Mouse (Mus musculus) intestine, postnatal 0 days (tissue): ENCODE data around the gene Klra3. TPM values are rescaled to one million over a fixed set of nuclear protein-coding genes. Genes with fewer than 3 reads are reported as not detected.
"Not testable (repeated sequence)": the region's sequence is repeated elsewhere in the genome, so short reads cannot be mapped to it uniquely, and the experiment has no call there.

Source experiments
- ATAC-seq: fragments of 200-750 bp; cut with Nextera tagmentation; 2 replicates; pipeline ENCODE4 v1.8.0; 2017; ENCODE audit warnings: mild to moderate bottlenecking, moderate TSS enrichment, moderate library complexity
- H3K27ac ChIP-seq: fragments of 300-500 bp; sonication (generic); 2 replicates; pipeline ENCODE4 v1.5.1; 2014; ENCODE audit warnings: mild to moderate bottlenecking, low read depth, low read length, moderate library complexity
- H3K27me3 ChIP-seq: fragments of 300-500 bp; sonication (generic); replicated peaks from 2 replicates; pipeline ENCODE4 v1.6.1; 2014; ENCODE audit warnings: low read length, mixed read lengths; ENCODE audit not compliant: control insufficient read depth, insufficient read depth
- H3K36me3 ChIP-seq: fragments of 300-500 bp; sonication (generic); 2 replicates; pipeline ENCODE4 v1.6.1; 2014; ENCODE audit warnings: mild to moderate bottlenecking, moderate library complexity; ENCODE audit not compliant: control insufficient read depth, insufficient read depth
- H3K4me1 ChIP-seq: fragments of 300-500 bp; sonication (generic); replicated peaks from 2 replicates; pipeline ENCODE4 v1.6.1; 2014; ENCODE audit warnings: antibody characterized with exemption, low read length, mixed read lengths; ENCODE audit not compliant: control insufficient read depth, insufficient read depth
- H3K4me2 ChIP-seq: fragments of 300-500 bp; sonication (generic); replicated peaks from 2 replicates; pipeline ENCODE4 v1.6.1; 2014; ENCODE audit warnings: low read depth, mild to moderate bottlenecking, moderate library complexity
- H3K4me3 ChIP-seq: fragments of 300-500 bp; sonication (generic); 2 replicates; pipeline ENCODE4 v1.5.1; 2014; ENCODE audit warnings: low read depth, low read length
- H3K9ac ChIP-seq: fragments of 300-500 bp; sonication (generic); 2 replicates; pipeline ENCODE4 v1.6.1; 2014; ENCODE audit warnings: mild to moderate bottlenecking, low read depth, low read length
- H3K9me3 ChIP-seq: fragments of 300-500 bp; sonication (generic); 2 replicates; pipeline ENCODE4 v1.6.1; 2016; ENCODE audit warnings: mixed run types; ENCODE audit not compliant: control insufficient read depth
- CTCF ChIP-seq: sonication (generic); IDR thresholded peaks from 2 replicates; pipeline ENCODE4 v1.5.1; 2016; ENCODE audit warnings: low read depth, mild to moderate bottlenecking, control low read depth, antibody characterized with exemption, moderate library complexity
- WGBS: fragments of 180-500 bp; shearing (Covaris S2); extraction: QIAGEN DNeasy Blood & Tissue Kit; methylation state at CpG from one replicate; pipeline ENCODE4 v1.1.7; 2014; 5-methylcytosine and 5-hydroxymethylcytosine counted together
- polyA plus RNA-seq: library from polyadenylated mRNA; unstranded; fragments of >200 nt; fragmentation: Nextera tagmentation; extraction: Ambion mirVana; gene quantifications from 2 replicates; pipeline ENCODE4 v1.2.1, GENCODE M21; 2015

Gene Klra3
- polyA plus RNA-seq, 1 experiment from 2014 or later: not detected

- H3K27ac ChIP-seq: no peak overlapping the region
These were observed 49.3 kb downstream of the Klra3 start for GRCm38 (mm10) chr6:130287984-130288649.

GRCm38 (mm10) chr6:130281828-130282227 lies 55.5 kb downstream of the Klra3 start, which contains the start of gene Klra10:
TSS of gene Klra10 (minus strand) at chr6:130281928.
- ATAC-seq, H3K27ac ChIP-seq, H3K9me3 ChIP-seq, H3K36me3 ChIP-seq, H3K27me3 ChIP-seq, H3K4me1 ChIP-seq, H3K4me2 ChIP-seq, H3K9ac ChIP-seq, H3K4me3 ChIP-seq: not testable (repeated sequence)
- 70% methylated on average over 1 of the region's 1 CpGs for WGBS

More at GRCm38 (mm10) chr6:130287984-130288649, 49.3 kb downstream of the Klra3 start:
- no peak overlapping the region for H3K4me2 ChIP-seq
- no peak for TF ChIP-seq CTCF
- no peak for ATAC-seq
- no peaks in the 10 kb centered on the region for H3K36me3 ChIP-seq
- no peaks in the 10 kb centered on the region for H3K4me1 ChIP-seq
- no peak overlapping the region for H3K9ac ChIP-seq
- no peak overlapping the region for H3K4me3 ChIP-seq
- H3K27me3 ChIP-seq: no peaks in the 10 kb centered on the region
- no peaks in the 10 kb centered on the region for H3K9me3 ChIP-seq

Other genes starting within 250 kb of the Klra3 start
- not detected in 2 replicates for gene Klra8, start 207.7 kb downstream of the Klra3 start, polyA plus RNA-seq
- gene Klra9, start 144.5 kb downstream of the Klra3 start, polyA plus RNA-seq: not detected in 2 replicates
- not detected in 2 replicates for gene Klra7, start 104.3 kb downstream of the Klra3 start, polyA plus RNA-seq
- gene Klra10, start 55.6 kb downstream of the Klra3 start, polyA plus RNA-seq: not detected in 2 replicates
- not detected in 2 replicates for gene Klra1, start 49.3 kb upstream of the Klra3 start, polyA plus RNA-seq